Mouse (Mus musculus) cerebellum, adult 2 months (tissue): ENCODE measurements around the gene Gm20605. TPM values are rescaled to one million over a fixed set of nuclear protein-coding genes. Genes with fewer than 3 reads are reported as not detected.

Experiments used
- DNase-seq, 2 experiments: peaks; one replicate each; pipeline ENCODE4 v3.0.0; 2021
- H3K27ac ChIP-seq: fragments of 200-500 bp; 2 replicates; pipeline ENCODE4 v1.5.1; 2012; ENCODE audit warnings: low read length, control low read depth, inconsistent platforms; ENCODE audit not compliant: insufficient read depth
- H3K27me3 ChIP-seq: fragments of 200-500 bp; 2 replicates; pipeline ENCODE4 v1.6.1; 2012; ENCODE audit warnings: inconsistent platforms, mild to moderate bottlenecking, low read length, moderate library complexity; ENCODE audit not compliant: control insufficient read depth, insufficient read depth
- H3K4me1 ChIP-seq: fragments of 200-500 bp; 2 replicates; pipeline ENCODE4 v1.6.1; 2011; ENCODE audit warnings: low read length; ENCODE audit not compliant: control insufficient read depth, insufficient read depth
- H3K4me3 ChIP-seq: fragments of 200-500 bp; replicated peaks from 2 replicates; pipeline ENCODE3; 2011; ENCODE audit warnings: mild to moderate bottlenecking, low read depth, low read length, control low read depth; ENCODE audit not compliant: insufficient read depth
- CTCF ChIP-seq: fragments of 200-500 bp; IDR thresholded peaks from 2 replicates; pipeline ENCODE4 v1.5.1; 2011; ENCODE audit warnings: low read depth, mild to moderate bottlenecking, control low read depth, low read length, moderate library complexity, borderline replicate concordance; ENCODE audit not compliant: insufficient read depth
- POLR2A ChIP-seq: fragments of 200-500 bp; IDR thresholded peaks from 2 replicates; pipeline ENCODE4 v1.6.1; 2011; ENCODE audit warnings: low read length, control low read depth, borderline replicate concordance; ENCODE audit not compliant: insufficient read depth
- WGBS: fragments of 180-500 bp; shearing (Covaris S2); methylation state at CpG from one replicate; pipeline ENCODE4 v1.1.7; 2018; 5-methylcytosine and 5-hydroxymethylcytosine counted together
- polyA plus RNA-seq: library from polyadenylated mRNA; depleted of rRNA; stranded (reverse); fragments of >200 nt; gene quantifications from 2 replicates; pipeline ENCODE4 v1.2.3, GENCODE M21; 2012

Gene Gm20605
- polyA plus RNA-seq, 1 experiment: 9.9 TPM

DNA sequence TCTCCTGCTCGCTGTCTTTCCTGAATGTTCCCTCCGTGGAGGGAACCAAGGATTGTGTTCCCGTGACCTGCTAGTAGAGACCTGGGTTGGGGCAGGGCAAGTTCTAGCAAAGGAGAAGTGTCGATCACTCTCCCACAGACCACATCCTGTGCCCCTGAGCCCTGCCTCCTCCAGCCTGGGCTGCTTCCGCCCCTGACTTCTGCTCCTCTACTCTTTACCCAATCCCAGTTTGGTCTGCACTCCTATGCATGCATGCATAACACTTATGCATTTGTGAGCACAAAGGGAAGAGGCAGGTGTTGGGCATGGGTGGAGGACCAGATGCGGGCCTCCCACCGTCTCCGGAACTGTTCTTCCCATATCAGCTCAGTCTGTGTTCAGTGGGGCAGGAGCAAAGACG is 2.2 kb downstream of the Gm20605 start:
- no peak for TF ChIP-seq CTCF
- TF ChIP-seq POLR2A: no peak
- Histone ChIP-seq H3K27me3 (no peaks in the 10 kb centered on the region), H3K4me3 (no peak overlapping the region), H3K4me1 (peaks cover 18% of the 10 kb centered on the region), H3K27ac (no peak overlapping the region)
- DNase-seq: no peak
- WGBS: 46% methylated on average over 9 of the region's 9 CpGs

DNA sequence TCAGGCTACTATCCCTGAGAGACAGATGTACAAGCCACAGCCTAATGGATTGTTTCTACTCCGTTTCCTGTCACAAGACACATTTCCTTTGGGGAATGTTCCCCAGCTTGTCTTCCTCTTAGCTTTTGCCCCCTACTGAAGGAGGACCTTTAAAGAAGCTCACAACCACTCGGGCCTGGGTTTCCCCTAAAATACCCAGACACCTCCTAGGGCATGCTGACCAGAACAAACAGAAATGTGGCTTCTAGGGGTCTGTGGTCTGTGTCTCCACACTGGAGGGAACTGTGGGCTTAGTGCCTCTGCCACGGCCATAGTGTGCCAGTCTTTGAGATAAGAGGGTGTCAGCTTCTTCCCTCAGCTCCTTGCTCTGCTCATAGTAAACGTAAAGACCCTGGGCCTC is 2.6 kb downstream of the Gm20605 start:
- H3K27me3 ChIP-seq: no peaks in the 10 kb centered on the region
- WGBS: 58% methylated on average over 4 of the region's 4 CpGs
- no peak overlapping the region for H3K4me3 ChIP-seq
- DNase-seq: no peak
- TF ChIP-seq POLR2A (no peak), CTCF (no peak)
- peaks cover 18% of the 10 kb centered on the region for H3K4me1 ChIP-seq
- H3K27ac ChIP-seq: no peak overlapping the region

DNA sequence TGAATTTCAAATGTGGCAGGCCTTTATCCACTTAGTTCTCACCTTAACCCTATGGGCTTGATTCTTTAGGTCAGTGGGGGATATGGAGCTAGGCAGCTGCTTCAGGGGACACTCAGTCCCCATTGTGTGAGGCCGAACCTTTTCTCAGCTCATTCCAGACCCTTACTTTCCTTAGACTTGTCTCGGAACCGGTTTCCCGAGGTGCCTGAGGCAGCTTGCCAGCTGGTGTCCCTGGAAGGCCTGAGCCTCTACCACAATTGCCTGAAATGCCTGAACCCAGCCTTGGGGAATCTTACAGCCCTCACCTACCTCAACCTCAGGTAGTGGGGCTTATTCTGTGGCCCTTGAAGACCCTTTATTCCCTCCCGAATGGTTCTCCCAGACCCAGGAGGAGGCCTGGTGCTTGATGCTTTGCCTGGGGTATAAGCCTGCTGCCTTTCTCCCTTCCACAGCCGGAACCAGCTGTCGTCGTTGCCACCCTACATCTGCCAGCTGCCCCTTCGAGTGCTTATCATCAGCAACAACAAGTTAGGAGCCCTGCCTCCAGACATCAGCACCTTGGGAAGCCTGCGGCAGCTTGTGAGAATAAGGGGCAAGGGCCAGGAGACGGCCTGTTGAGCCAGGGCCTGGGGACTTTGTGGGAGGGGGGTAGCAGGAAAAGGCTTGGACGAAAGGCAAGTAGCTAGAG is 4.6 kb downstream of the Gm20605 start:
- TF ChIP-seq POLR2A: no peak
- TF ChIP-seq CTCF: no peak
- DNase-seq: no peak
- WGBS: 43% methylated on average over 12 of the region's 12 CpGs
- no peak overlapping the region for H3K27ac ChIP-seq
- H3K4me1 ChIP-seq: peaks cover 18% of the 10 kb centered on the region
- no peaks in the 10 kb centered on the region for H3K27me3 ChIP-seq
- no peak overlapping the region for H3K4me3 ChIP-seq

DNA sequence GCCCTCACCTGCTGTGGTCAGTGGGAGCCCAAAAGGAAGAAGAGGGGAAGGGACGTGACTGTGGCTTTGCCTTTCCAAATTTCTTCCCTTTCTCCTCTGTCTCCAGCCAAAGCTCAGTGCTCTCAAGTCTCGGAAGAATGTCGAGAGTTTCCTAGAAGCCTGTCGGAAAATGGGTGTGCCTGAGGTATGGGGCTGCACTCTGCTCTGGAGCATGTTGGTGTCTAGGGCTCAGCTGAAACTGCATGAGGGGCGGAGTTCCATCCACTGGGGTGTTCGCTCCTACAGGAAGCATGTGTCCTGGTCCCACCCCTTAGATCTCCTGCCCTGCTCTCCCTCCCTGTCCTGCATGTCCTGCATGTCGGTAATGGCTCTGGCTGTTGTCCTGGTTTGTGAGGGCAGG is 10.5 kb downstream of the Gm20605 start:
- no peak for DNase-seq
- H3K27ac ChIP-seq: no peak overlapping the region
- no peak overlapping the region for H3K4me3 ChIP-seq
- no peak for TF ChIP-seq POLR2A
- TF ChIP-seq CTCF: no peak
- no peaks in the 10 kb centered on the region; the same call in 1 of the 2 replicates for H3K27me3 ChIP-seq
- WGBS: 72% methylated on average over 7 of the region's 7 CpGs
- no peaks in the 10 kb centered on the region for H3K4me1 ChIP-seq

DNA sequence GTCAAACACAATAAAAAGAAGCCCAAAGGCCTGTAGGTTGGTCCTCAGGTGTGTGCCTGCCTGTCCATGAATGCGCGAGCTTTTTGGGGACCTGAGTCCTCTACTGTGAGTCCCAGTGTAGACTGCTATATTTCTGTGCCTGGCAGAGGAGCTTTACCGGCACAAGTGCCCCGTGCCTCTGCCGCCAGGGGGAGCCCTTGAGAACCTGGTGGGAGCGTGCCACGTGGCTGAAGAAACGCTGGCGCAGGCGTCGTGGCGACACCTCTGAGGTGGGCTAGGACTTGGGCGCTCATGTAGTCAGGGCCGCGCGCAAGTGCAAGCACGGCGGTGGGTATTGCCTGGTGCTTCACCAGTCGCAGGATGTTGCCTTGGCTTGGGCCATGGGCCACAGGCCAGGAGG is 12.1 kb downstream of the Gm20605 start, which contains the start of gene Sap25:
Gene Sap25 (plus strand): TSS at position 281 of the 400 bp plus-strand sequence.
- no peak for DNase-seq
- Histone ChIP-seq H3K27ac (no peak within 1 kb of the TSS), H3K4me3 (no peak within 1 kb of the TSS), H3K27me3 (no peaks in the 10 kb centered on the region; the same call in 1 of the 2 replicates), H3K4me1 (no peaks in the 10 kb centered on the region)
- WGBS: 84% methylated on average over 19 of the region's 19 CpGs
- TF ChIP-seq CTCF (peak; percentile 13; the same call in 1 of the 2 replicates), POLR2A (no peak)

DNA sequence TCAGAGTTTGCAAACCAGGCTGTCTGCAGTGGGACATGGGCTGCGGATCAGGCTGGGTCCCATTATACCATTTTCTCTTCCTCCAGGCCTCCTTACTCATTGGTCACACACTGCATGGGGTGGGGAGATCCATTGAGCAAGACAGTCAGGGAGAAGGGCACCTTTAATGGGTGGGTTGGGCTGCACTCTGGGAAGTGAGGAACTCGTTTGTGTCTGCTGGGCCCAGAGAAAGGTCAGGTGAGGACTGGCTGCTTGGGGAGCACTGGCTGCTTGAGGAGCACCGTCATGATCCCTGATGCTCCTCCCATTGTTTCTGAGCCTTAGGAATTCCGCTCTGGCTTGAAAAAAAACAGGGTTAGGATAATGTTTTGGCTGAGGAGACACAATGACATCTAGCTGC is 13.9 kb downstream of the Gm20605 start:
- 60% methylated on average over 4 of the region's 4 CpGs for WGBS
- Histone ChIP-seq H3K27me3 (no peaks in the 10 kb centered on the region; the same call in 1 of the 2 replicates), H3K4me3 (no peak overlapping the region), H3K27ac (no peak overlapping the region), H3K4me1 (no peaks in the 10 kb centered on the region)
- no peak for DNase-seq
- no peak for TF ChIP-seq POLR2A
- TF ChIP-seq CTCF: no peak

DNA sequence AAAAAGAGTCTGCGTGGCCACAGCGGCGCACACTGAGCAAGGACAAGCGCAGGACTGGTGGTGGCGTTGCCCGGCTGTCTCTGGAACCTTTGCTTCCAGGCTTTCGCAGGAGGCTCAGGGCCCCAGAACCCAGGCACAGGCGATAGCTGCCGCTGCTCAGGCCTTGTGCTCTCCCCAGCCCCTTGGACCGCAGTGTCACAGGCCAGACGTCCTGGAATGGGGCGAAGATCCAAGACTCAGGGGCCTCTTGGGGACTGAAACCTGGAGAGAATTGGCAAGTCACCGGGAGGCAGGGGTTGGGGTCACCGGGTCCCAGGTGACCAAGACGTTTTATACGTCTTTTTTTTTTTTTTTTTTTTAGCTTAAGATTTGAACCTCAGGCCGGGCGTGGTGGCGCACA is 15.5 kb downstream of the Gm20605 start:
- Histone ChIP-seq H3K27ac (no peak overlapping the region), H3K27me3 (no peaks in the 10 kb centered on the region; the same call in 1 of the 2 replicates), H3K4me3 (no peak overlapping the region), H3K4me1 (no peaks in the 10 kb centered on the region)
- TF ChIP-seq CTCF: no peak
- no peak for TF ChIP-seq POLR2A
- DNase-seq: no peak
- WGBS: 44% methylated on average over 19 of the region's 19 CpGs

DNA sequence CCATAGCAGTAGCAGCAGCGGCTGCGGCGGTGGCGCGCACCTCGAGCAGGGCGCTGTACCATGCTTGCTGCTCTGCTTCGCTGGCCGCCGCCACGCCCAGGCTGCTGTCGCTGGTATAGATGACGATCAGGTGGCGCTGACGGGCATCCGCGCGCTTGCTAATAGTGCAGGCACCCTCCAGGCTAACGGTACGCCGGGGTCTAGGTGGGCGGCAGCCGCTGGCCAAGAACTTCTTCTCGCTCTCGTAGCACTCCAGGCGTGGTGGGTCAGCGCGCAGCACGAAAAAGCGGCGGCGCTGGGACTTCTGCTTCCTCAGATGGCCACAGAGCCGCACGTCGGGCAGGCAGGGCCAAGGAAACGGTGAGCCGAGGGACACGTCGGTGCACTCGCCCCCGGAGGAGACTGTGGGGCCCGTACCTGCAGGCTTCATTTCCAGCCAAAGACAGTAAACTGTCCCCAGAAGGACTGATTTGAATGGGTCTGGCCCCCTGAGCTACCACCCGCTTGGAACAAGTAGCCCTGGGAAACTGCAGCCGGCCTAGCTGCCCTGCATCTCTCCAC is 16.2 kb downstream of the Gm20605 start:
- no peak overlapping the region for H3K27ac ChIP-seq
- no peak for DNase-seq
- H3K4me3 ChIP-seq: no peak overlapping the region
- 10% methylated on average over 44 of the region's 44 CpGs for WGBS
- no peaks in the 10 kb centered on the region; the same call in 1 of the 2 replicates for H3K27me3 ChIP-seq
- H3K4me1 ChIP-seq: no peaks in the 10 kb centered on the region
- TF ChIP-seq CTCF (no peak), POLR2A (no peak)
